Mouse (Mus musculus) midbrain, embryonic 11.5 days (tissue): ENCODE measurements at regions not wholly inside any gene's neighbourhood (a gene's known extent, or its start where the extent isn't known, plus 50 kb on each side); places are given as distances from the start of the nearest gene placed in this dataset.
A peak's percentile ranks its signal among the peaks of the same experiment; 100 is the strongest.

Experiments
- ATAC-seq: fragments of 200-750 bp; cut with Nextera tagmentation; 2 replicates; pipeline ENCODE4 v1.8.0; 2017; ENCODE audit warnings: moderate TSS enrichment, moderate library complexity; ENCODE audit not compliant: low FRiP score
- DNase-seq: peaks from one replicate; pipeline ENCODE4 v3.0.0; 2015; ENCODE audit warnings: low spot score; ENCODE audit errors: missing footprints
- H3K27ac ChIP-seq: fragments of 300-500 bp; sonication (generic); 2 replicates; pipeline ENCODE4 v1.5.1; 2014; ENCODE audit warnings: low read depth, low read length
- H3K27me3 ChIP-seq: fragments of 300-500 bp; sonication (generic); 2 replicates; pipeline ENCODE4 v1.6.1; 2014; ENCODE audit warnings: mild to moderate bottlenecking, low read length, moderate library complexity, mixed read lengths; ENCODE audit not compliant: control insufficient read depth, insufficient read depth
- H3K36me3 ChIP-seq: fragments of 300-500 bp; sonication (generic); 2 replicates; pipeline ENCODE4 v1.6.1; 2014; ENCODE audit warnings: mild to moderate bottlenecking, low read length, moderate library complexity, mixed read lengths; ENCODE audit not compliant: control insufficient read depth, insufficient read depth
- H3K4me1 ChIP-seq: fragments of 300-500 bp; sonication (generic); 2 replicates; pipeline ENCODE4 v1.6.1; 2014; ENCODE audit warnings: low read length; ENCODE audit not compliant: control insufficient read depth, insufficient read depth
- H3K4me2 ChIP-seq: fragments of 300-500 bp; sonication (generic); 2 replicates; pipeline ENCODE4 v1.6.1; 2014; ENCODE audit warnings: mild to moderate bottlenecking, moderate library complexity
- H3K4me3 ChIP-seq: fragments of 300-500 bp; sonication (generic); 2 replicates; pipeline ENCODE4 v1.5.1; 2014; ENCODE audit warnings: low read depth, low read length
- H3K9ac ChIP-seq: fragments of 300-500 bp; sonication (generic); 2 replicates; pipeline ENCODE4 v1.6.1; 2014; ENCODE audit warnings: low read length
- H3K9me3 ChIP-seq: fragments of 300-500 bp; sonication (generic); 2 replicates; pipeline ENCODE4 v1.6.1; 2016; ENCODE audit warnings: low read length; ENCODE audit not compliant: control insufficient read depth
- WGBS: fragments of 180-500 bp; shearing (Covaris S2); extraction: QIAGEN DNeasy Blood & Tissue Kit; methylation state at CpG from one replicate; pipeline ENCODE4 v1.1.7; 2014; 5-methylcytosine and 5-hydroxymethylcytosine counted together

DNA sequence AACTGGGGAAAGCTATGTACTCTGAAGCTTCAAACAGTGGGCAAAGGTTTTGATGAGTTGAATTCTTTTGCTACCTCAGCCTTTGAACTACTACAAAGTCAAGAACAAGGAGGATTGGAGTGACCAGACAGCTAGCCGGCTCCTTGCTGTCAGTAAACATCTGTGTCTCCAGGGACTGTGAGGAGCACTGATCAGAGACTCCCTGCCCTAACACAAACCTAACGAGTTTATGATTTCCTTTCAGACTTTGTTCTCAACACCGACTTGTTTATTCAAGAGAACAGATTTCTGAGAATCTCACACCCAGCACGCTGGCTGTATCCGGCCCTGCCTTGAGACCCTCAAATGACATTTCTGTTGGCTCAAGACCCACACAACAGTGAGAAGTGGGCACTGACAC lies 154.4 kb downstream of the Irs2 start:
- Histone ChIP-seq H3K27me3 (no peaks in the 10 kb centered on the region), H3K4me2 (no peak overlapping the region), H3K4me3 (no peak overlapping the region), H3K9ac (no peak overlapping the region), H3K27ac (no peak overlapping the region), H3K36me3 (no peaks in the 10 kb centered on the region), H3K4me1 (peaks cover 6% of the 10 kb centered on the region), H3K9me3 (no peaks in the 10 kb centered on the region)
- WGBS = 85% methylated on average over 5 of the region's 5 CpGs
- DNase-seq (peak; percentile 35), ATAC-seq (no peak)

DNA sequence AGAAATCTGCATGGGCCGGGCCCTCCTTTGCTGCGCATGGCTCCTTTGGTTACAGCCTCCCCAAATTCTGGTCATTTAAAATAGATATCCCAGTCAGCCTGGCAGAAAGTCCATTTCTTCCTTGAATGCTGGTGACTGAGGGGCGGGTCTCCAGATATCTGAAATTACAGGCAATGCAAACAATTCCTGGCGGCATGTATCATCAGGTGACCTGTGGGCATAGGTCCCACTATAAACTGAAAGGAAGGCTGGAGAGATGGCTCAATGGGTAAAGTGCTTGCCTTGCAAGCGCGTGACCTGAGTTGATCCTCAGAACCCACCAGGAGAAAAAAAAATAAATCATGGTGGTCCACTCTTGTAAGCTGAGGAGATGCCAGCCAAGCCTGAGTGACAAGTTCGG lies 158.3 kb downstream of the Irs2 start:
- no peak overlapping the region for H3K4me2 ChIP-seq
- 93% methylated on average over 7 of the region's 7 CpGs for WGBS
- H3K36me3 ChIP-seq = no peaks in the 10 kb centered on the region
- no peak overlapping the region for H3K4me3 ChIP-seq
- no peak overlapping the region for H3K9ac ChIP-seq
- no peak overlapping the region for H3K27ac ChIP-seq
- H3K4me1 ChIP-seq = no peaks in the 10 kb centered on the region
- H3K27me3 ChIP-seq = no peaks in the 10 kb centered on the region
- no peak for ATAC-seq
- DNase-seq = no peak
- H3K9me3 ChIP-seq = no peaks in the 10 kb centered on the region

DNA sequence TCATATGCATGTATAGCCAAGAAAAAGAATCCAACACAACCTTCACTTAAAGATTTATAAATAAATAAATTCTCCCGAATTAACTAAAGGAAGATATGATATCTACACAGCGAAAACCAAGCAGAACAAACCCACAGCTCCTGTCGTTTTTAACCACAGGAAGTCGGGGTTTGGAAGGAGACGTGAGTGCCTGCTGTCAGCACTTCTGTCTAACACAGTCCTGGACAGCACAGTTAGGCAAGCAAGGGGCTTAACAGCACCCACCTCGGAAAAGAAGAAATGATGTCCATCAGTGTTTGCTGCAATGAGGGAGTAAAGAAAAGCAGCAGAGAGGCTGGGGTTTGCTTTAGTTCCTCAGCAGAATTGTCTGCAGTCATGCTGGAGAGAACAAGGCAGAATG lies 162.7 kb downstream of the Irs2 start:
- DNase-seq (peak; percentile 73), ATAC-seq (no peak)
- H3K4me3 ChIP-seq = no peak overlapping the region
- H3K9ac ChIP-seq = no peak overlapping the region
- H3K27me3 ChIP-seq = no peaks in the 10 kb centered on the region
- H3K36me3 ChIP-seq = no peaks in the 10 kb centered on the region
- no peaks in the 10 kb centered on the region for H3K4me1 ChIP-seq
- H3K4me2 ChIP-seq = no peak overlapping the region
- H3K9me3 ChIP-seq = no peaks in the 10 kb centered on the region
- H3K27ac ChIP-seq = no peak overlapping the region
- WGBS = 68% methylated on average over 6 of the region's 6 CpGs

DNA sequence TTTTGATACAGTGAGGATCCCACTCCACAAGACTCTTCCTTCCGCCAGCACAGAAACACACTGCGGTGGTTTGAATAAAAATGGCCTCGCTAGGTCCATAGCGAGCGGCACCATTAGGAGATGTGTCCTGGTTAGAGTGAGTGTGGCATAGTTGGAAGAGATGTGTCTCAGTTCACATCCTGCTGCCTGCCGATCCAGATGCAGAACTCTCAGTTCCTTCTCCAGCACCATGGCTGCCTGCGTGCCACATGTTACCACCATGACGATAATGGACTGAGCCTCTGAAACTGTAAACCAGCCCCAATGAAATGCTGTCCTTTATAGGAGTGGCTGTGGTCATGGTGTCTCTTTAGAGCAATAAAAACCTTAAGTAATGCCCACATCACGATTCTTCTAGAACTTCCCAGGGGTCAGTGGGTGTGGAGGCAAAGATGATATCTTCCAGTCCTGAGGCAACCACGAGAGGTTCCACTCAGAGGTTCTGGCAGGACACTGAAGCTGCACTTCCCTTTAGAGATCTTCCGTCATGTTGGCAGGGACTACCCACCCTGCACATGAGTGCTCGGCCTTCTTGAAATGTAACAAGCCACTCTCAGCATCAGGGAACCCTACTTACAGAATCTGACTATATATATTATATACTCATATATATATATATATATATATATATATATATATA lies 167.3 kb downstream of the Irs2 start:
- no peaks in the 10 kb centered on the region for H3K36me3 ChIP-seq
- 95% methylated on average over 12 of the region's 12 CpGs for WGBS

DNA sequence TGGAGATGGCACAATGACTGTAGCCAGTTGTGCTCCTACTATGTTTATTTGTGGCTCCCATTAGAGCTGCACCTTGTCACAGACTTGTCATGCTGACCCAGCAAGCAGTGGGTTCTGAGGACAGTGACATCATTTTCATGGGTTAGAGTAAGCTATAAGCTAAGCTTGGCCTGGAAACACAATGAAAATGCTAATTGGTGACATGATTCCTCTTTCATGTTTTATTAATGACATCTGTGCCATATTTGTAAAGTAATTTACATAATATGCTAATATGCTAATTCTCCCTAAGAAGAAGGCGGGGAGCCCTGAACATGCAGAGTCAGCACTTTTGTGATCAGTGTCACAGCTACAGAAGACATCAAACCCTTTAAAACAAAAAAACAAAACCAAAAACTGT lies 168.2 kb downstream of the Irs2 start:
- no peaks in the 10 kb centered on the region for H3K4me1 ChIP-seq
- H3K4me3 ChIP-seq = no peak overlapping the region
- H3K27me3 ChIP-seq = no peaks in the 10 kb centered on the region; the same call in 1 of the 2 replicates
- WGBS = 90% methylated on average over 1 of the region's 1 CpGs
- no peaks in the 10 kb centered on the region for H3K36me3 ChIP-seq
- ATAC-seq (no peak), DNase-seq (no peak)
- H3K9me3 ChIP-seq = no peaks in the 10 kb centered on the region
- H3K4me2 ChIP-seq = no peak overlapping the region
- H3K27ac ChIP-seq = no peak overlapping the region
- no peak overlapping the region for H3K9ac ChIP-seq

More for the DNA sequence above, 167.3 kb downstream of the Irs2 start:
- no peak overlapping the region for H3K4me3 ChIP-seq
- no peaks in the 10 kb centered on the region for H3K4me1 ChIP-seq
- no peaks in the 10 kb centered on the region for H3K9me3 ChIP-seq
- no peak for DNase-seq
- no peaks in the 10 kb centered on the region; the same call in 1 of the 2 replicates for H3K27me3 ChIP-seq
- no peak overlapping the region for H3K27ac ChIP-seq
- H3K4me2 ChIP-seq = no peak overlapping the region
- no peak overlapping the region for H3K9ac ChIP-seq
- ATAC-seq = no peak

DNA sequence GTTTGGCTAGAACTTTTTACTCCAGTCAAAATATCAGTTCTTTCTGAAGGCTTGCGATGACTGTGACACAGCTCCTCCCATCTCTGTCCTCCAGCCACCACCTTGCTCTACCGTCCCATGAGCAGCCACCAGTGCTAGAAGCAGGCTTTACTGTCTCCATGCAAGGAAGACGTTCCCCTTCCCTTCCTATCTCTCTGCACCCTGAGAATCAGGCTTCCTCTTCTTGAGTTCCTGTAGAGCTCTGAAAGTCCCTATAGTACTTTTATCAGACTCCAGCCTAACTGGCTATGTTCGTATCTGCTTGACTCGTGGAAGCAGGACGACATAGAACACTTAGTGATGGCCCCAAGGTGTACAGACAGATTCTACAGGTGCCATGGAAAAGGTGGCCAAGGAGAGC lies 173.2 kb downstream of the Irs2 start:
- H3K9me3 ChIP-seq = no peaks in the 10 kb centered on the region
- DNase-seq (no peak), ATAC-seq (no peak)
- no peak overlapping the region for H3K4me2 ChIP-seq
- no peak overlapping the region for H3K27ac ChIP-seq
- no peaks in the 10 kb centered on the region for H3K36me3 ChIP-seq
- WGBS = 89% methylated on average over 6 of the region's 6 CpGs
- no peak overlapping the region for H3K4me3 ChIP-seq
- no peak overlapping the region for H3K9ac ChIP-seq
- H3K27me3 ChIP-seq = no peaks in the 10 kb centered on the region; the same call in 1 of the 2 replicates
- H3K4me1 ChIP-seq = no peaks in the 10 kb centered on the region

DNA sequence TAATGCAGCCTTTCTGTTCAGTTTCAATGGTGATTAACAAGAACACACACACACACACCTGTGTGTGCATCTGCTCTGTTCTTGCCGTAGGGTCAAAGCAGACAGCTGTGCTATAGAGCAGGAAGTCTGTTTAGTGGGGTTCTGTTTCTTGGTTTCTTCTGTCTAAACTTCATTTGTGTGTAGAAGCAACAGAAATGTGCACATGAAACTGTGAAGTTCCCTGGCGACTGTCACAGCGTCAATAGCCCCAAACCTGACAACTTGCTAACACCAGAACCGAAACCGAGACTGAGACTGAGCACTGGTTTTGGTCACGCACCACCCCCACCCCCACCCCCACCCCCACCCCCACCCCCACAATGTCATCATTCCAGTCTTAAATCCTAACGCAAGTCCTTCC lies 176.4 kb downstream of the Irs2 start:
- DNase-seq (no peak), ATAC-seq (no peak)
- Histone ChIP-seq H3K27me3 (no peaks in the 10 kb centered on the region), H3K36me3 (no peaks in the 10 kb centered on the region), H3K9ac (no peak overlapping the region), H3K27ac (no peak overlapping the region), H3K4me2 (no peak overlapping the region), H3K4me3 (no peak overlapping the region), H3K9me3 (no peaks in the 10 kb centered on the region), H3K4me1 (no peaks in the 10 kb centered on the region)
- WGBS = 88% methylated on average over 7 of the region's 7 CpGs

DNA sequence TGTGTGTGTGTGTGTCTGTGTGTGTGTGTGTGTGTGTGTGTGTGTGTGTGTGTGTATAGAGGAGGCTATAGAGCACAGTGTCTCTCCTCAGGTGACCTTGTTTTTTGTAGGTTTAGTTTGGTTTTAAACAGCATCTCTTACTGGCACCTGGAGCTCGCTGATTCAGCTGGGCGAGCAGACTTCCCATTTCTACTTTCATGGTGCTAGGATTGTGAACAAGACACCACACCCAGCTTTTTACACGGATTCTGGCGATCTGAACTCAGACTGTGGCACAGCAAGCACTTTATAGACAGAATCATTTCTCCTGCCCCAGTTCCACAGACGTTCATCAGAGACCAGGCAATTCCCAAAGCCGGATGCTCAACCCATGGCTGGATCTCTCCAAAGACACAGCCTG lies 177.0 kb downstream of the Irs2 start:
- WGBS = 87% methylated on average over 6 of the region's 6 CpGs
- Histone ChIP-seq H3K9ac (no peak overlapping the region), H3K27ac (no peak overlapping the region), H3K9me3 (no peaks in the 10 kb centered on the region), H3K27me3 (no peaks in the 10 kb centered on the region), H3K4me3 (no peak overlapping the region), H3K4me1 (no peaks in the 10 kb centered on the region), H3K4me2 (no peak overlapping the region), H3K36me3 (no peaks in the 10 kb centered on the region)
- no peak for ATAC-seq
- no peak for DNase-seq

DNA sequence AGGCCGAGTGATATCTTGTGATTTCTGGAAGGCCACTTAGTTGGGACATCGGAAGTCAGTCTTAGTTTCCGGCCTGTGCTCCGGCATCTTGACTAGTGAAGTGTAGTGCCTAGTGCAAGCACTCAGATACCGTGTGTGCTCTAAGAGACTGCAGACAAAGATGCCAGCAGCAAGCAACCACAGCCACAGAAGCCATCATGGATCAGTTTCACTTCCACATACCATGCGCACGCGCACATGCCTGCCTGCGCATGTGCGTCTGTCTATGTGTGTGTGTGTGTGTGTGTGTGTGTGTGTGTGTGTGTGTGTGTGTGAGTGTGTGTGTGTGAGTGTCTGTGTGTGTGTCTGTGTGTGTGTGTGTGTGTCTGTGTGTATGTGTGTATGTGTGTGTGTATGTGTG lies 177.4 kb downstream of the Irs2 start:
- Histone ChIP-seq H3K9ac (no peak overlapping the region), H3K27me3 (no peaks in the 10 kb centered on the region), H3K9me3 (no peaks in the 10 kb centered on the region), H3K4me1 (no peaks in the 10 kb centered on the region), H3K4me2 (no peak overlapping the region), H3K4me3 (no peak overlapping the region), H3K27ac (no peak overlapping the region), H3K36me3 (no peaks in the 10 kb centered on the region)
- no peak for ATAC-seq
- WGBS = 91% methylated on average over 10 of the region's 10 CpGs
- DNase-seq = no peak
